Mouse (Mus musculus) heart, embryonic 12.5 days (tissue): ENCODE data around the gene Cacna2d2. TPM values are rescaled to one million over a fixed set of nuclear protein-coding genes. Genes with fewer than 3 reads are reported as not detected.
A peak's percentile ranks its signal among the peaks of the same experiment; 100 is the strongest.

Source experiments
- ATAC-seq: fragments of 200-750 bp; cut with Nextera tagmentation; 2 replicates; pipeline ENCODE4 v1.8.0; 2017; ENCODE audit warnings: moderate TSS enrichment, moderate library complexity; ENCODE audit not compliant: insufficient number of reproducible peaks, low FRiP score
- H3K27ac ChIP-seq: fragments of 300-500 bp; sonication (generic); 2 replicates; pipeline ENCODE4 v1.5.1; 2016; ENCODE audit warnings: mild to moderate bottlenecking, moderate library complexity; ENCODE audit not compliant: poor library complexity, severe bottlenecking
- H3K27me3 ChIP-seq: fragments of 300-500 bp; sonication (generic); replicated peaks from 2 replicates; pipeline ENCODE4 v1.6.1; 2016; ENCODE audit warnings: mild to moderate bottlenecking, moderate library complexity
- H3K36me3 ChIP-seq: fragments of 300-500 bp; sonication (generic); 2 replicates; pipeline ENCODE4 v1.6.1; 2016; ENCODE audit warnings: mild to moderate bottlenecking, moderate library complexity
- H3K4me1 ChIP-seq: fragments of 300-500 bp; sonication (generic); replicated peaks from 2 replicates; pipeline ENCODE4 v1.6.1; 2016; ENCODE audit warnings: mild to moderate bottlenecking
- H3K4me2 ChIP-seq: fragments of 300-500 bp; sonication (generic); 2 replicates; pipeline ENCODE4 v1.6.1; 2016; ENCODE audit warnings: mild to moderate bottlenecking, moderate library complexity
- H3K4me3 ChIP-seq: fragments of 300-500 bp; sonication (generic); 2 replicates; pipeline ENCODE4 v1.5.1; 2016; ENCODE audit warnings: mild to moderate bottlenecking
- H3K9ac ChIP-seq: fragments of 300-500 bp; sonication (generic); 2 replicates; pipeline ENCODE4 v1.6.1; 2016; ENCODE audit warnings: mild to moderate bottlenecking, moderate library complexity
- H3K9me3 ChIP-seq: fragments of 300-500 bp; sonication (generic); replicated peaks from 2 replicates; pipeline ENCODE4 v1.6.1; 2016; ENCODE audit warnings: mild to moderate bottlenecking, moderate library complexity
- WGBS: fragments of 180-500 bp; shearing (Covaris S2); methylation state at CpG from one replicate; pipeline ENCODE4 v1.1.7; 2016; 5-methylcytosine and 5-hydroxymethylcytosine counted together
- polyA plus RNA-seq: library from polyadenylated mRNA; unstranded; fragments of >200 nt; fragmentation: Nextera tagmentation; extraction: Ambion mirVana; gene quantifications from 2 replicates; pipeline ENCODE4 v1.2.1, GENCODE M21; 2016

Gene Cacna2d2
- polyA plus RNA-seq, 1 experiment from 2014 or later = 6.2 TPM

- WGBS = 19% methylated on average over 14 of the region's 14 CpGs
- Histone ChIP-seq H3K4me3 (no peak overlapping the region), H3K9ac (no peak overlapping the region), H3K4me1 (peaks cover 24% of the 10 kb centered on the region), H3K9me3 (no peaks in the 10 kb centered on the region), H3K36me3 (no peaks in the 10 kb centered on the region), H3K27ac (no peak overlapping the region), H3K27me3 (peaks cover 14% of the 10 kb centered on the region; the same call in 1 of the 2 replicates), H3K4me2 (no peak overlapping the region)
- ATAC-seq = no peak; the same call in 1 of the 2 replicates
These were observed 115.0 kb downstream of the Cacna2d2 start for GRCm38 (mm10) chr9:107514303-107514955.

- no peak for ATAC-seq
- H3K9me3 ChIP-seq = no peaks in the 10 kb centered on the region
- peaks cover 30% of the 10 kb centered on the region for H3K4me1 ChIP-seq
- H3K4me2 ChIP-seq = no peak overlapping the region
- no peak overlapping the region for H3K27ac ChIP-seq
- H3K36me3 ChIP-seq = peaks cover 4% of the 10 kb centered on the region; the same call in 1 of the 2 replicates
- 60% methylated on average over 6 of the region's 6 CpGs for WGBS
- no peak overlapping the region for H3K9ac ChIP-seq
- no peak overlapping the region for H3K4me3 ChIP-seq
- H3K27me3 ChIP-seq = peaks cover 14% of the 10 kb centered on the region
These were observed 120.9 kb downstream of the Cacna2d2 start for GRCm38 (mm10) chr9:107520331-107520730.

GRCm38 (mm10) chr9:107521190-107521589 lies 121.8 kb downstream of the Cacna2d2 start:
- no peak overlapping the region for H3K4me3 ChIP-seq
- no peak for ATAC-seq
- 59% methylated on average over 5 of the region's 5 CpGs for whole genome bisulfite sequencing
- H3K9me3 ChIP-seq = no peaks in the 10 kb centered on the region
- no peak overlapping the region for H3K9ac ChIP-seq
- H3K4me2 ChIP-seq = peak overlapping the region; percentile 59
- peak overlapping the region; percentile 48; the same call in 1 of the 2 replicates for H3K27ac ChIP-seq
- H3K27me3 ChIP-seq = peaks cover 22% of the 10 kb centered on the region
- peaks cover 30% of the 10 kb centered on the region for H3K4me1 ChIP-seq
- peaks cover 4% of the 10 kb centered on the region; the same call in 1 of the 2 replicates for H3K36me3 ChIP-seq

- peaks cover 4% of the 10 kb centered on the region; the same call in 1 of the 2 replicates for H3K36me3 ChIP-seq
- peak overlapping the region; percentile 14; the same call in 1 of the 2 replicates for H3K4me3 ChIP-seq
- peaks cover 35% of the 10 kb centered on the region for H3K4me1 ChIP-seq
- peak overlapping the region; percentile 50 for H3K27ac ChIP-seq
- peak overlapping the region; percentile 59 for H3K4me2 ChIP-seq
- 0 out of 2 replicates have a peak overlapping the region, but pooled peaks have one; percentile 1 for H3K9ac ChIP-seq
- 25% methylated on average over 25 of the region's 25 CpGs for WGBS
- peak; percentile 59 for ATAC-seq
- no peaks in the 10 kb centered on the region for H3K9me3 ChIP-seq
- peaks cover 29% of the 10 kb centered on the region for H3K27me3 ChIP-seq
These were observed 122.4 kb downstream of the Cacna2d2 start for GRCm38 (mm10) chr9:107521711-107522399.

GRCm38 (mm10) chr9:107522400-107522711 lies 122.9 kb downstream of the Cacna2d2 start:
- ATAC-seq = no peak
- Histone ChIP-seq H3K4me2 (peak overlapping the region; percentile 59), H3K9ac (0 out of 2 replicates have a peak overlapping the region, but pooled peaks have one; percentile 1), H3K27ac (peak overlapping the region; percentile 39; the same call in 1 of the 2 replicates), H3K36me3 (peaks cover 4% of the 10 kb centered on the region; the same call in 1 of the 2 replicates), H3K9me3 (no peaks in the 10 kb centered on the region), H3K4me1 (peaks cover 36% of the 10 kb centered on the region), H3K4me3 (no peak overlapping the region), H3K27me3 (peaks cover 33% of the 10 kb centered on the region)
- 39% methylated on average over 2 of the region's 2 CpGs for WGBS

GRCm38 (mm10) chr9:107526198-107527026 lies 127.0 kb downstream of the Cacna2d2 start:
- no peak overlapping the region for H3K27ac ChIP-seq
- peak; percentile 66 for ATAC-seq

GRCm38 (mm10) chr9:107533791-107534407 lies 134.5 kb downstream of the Cacna2d2 start, which contains the start of gene Tmem115:
Tmem115 (plus strand) TSS chr9:107533945.
- H3K9ac ChIP-seq = peak within 1 kb of the TSS; percentile 92
- peaks cover 24% of the 10 kb centered on the region for H3K36me3 ChIP-seq
- ATAC-seq = peak; percentile 98
- no peaks in the 10 kb centered on the region for H3K27me3 ChIP-seq
- no peaks in the 10 kb centered on the region for H3K9me3 ChIP-seq
- H3K4me2 ChIP-seq = peak within 1 kb of the TSS; percentile 91
- H3K27ac ChIP-seq = peak within 1 kb of the TSS; percentile 73
- under 1% methylated on average over 45 of the region's 48 CpGs for WGBS
- peaks cover 25% of the 10 kb centered on the region for H3K4me1 ChIP-seq
- H3K4me3 ChIP-seq = peak within 1 kb of the TSS; percentile 79

More at GRCm38 (mm10) chr9:107526198-107527026, 127.0 kb downstream of the Cacna2d2 start:
- peaks cover 4% of the 10 kb centered on the region; the same call in 1 of the 2 replicates for H3K36me3 ChIP-seq
- peaks cover 43% of the 10 kb centered on the region for H3K27me3 ChIP-seq
- peaks cover 35% of the 10 kb centered on the region for H3K4me1 ChIP-seq
- peak overlapping the region; percentile 43 for H3K4me3 ChIP-seq
- WGBS = 13% methylated on average over 44 of the region's 44 CpGs
- peak overlapping the region; percentile 52 for H3K9ac ChIP-seq
- peak overlapping the region; percentile 75 for H3K4me2 ChIP-seq
- H3K9me3 ChIP-seq = no peaks in the 10 kb centered on the region

GRCm38 (mm10) chr9:107534408-107535202 lies 135.2 kb downstream of the Cacna2d2 start:
- peak overlapping the region; percentile 79 for H3K4me3 ChIP-seq
- peak overlapping the region; percentile 92 for H3K9ac ChIP-seq
- H3K36me3 ChIP-seq = peaks cover 31% of the 10 kb centered on the region
- H3K4me1 ChIP-seq = peaks cover 25% of the 10 kb centered on the region
- ATAC-seq = peak; percentile 17
- 0% methylated on average over 40 of the region's 40 CpGs for WGBS
- H3K9me3 ChIP-seq = no peaks in the 10 kb centered on the region
- H3K27ac ChIP-seq = peak overlapping the region; percentile 73
- H3K4me2 ChIP-seq = peak overlapping the region; percentile 91
- no peaks in the 10 kb centered on the region for H3K27me3 ChIP-seq

- no peak for ATAC-seq
- Histone ChIP-seq H3K36me3 (peaks cover 37% of the 10 kb centered on the region), H3K4me1 (peaks cover 42% of the 10 kb centered on the region), H3K9me3 (no peaks in the 10 kb centered on the region), H3K4me3 (no peak overlapping the region), H3K27me3 (no peaks in the 10 kb centered on the region), H3K27ac (no peak overlapping the region), H3K9ac (no peak overlapping the region), H3K4me2 (no peak overlapping the region)
- 92% methylated on average over 7 of the region's 7 CpGs for WGBS
These were observed 138.8 kb downstream of the Cacna2d2 start for GRCm38 (mm10) chr9:107538231-107538630.

- no peak for ATAC-seq
- no peaks in the 10 kb centered on the region for H3K27me3 ChIP-seq
- no peak overlapping the region for H3K4me3 ChIP-seq
- 92% methylated on average over 3 of the region's 3 CpGs for WGBS
- H3K4me1 ChIP-seq = peaks cover 42% of the 10 kb centered on the region
- H3K27ac ChIP-seq = no peak overlapping the region
- H3K36me3 ChIP-seq = peaks cover 41% of the 10 kb centered on the region
- H3K9me3 ChIP-seq = no peaks in the 10 kb centered on the region
- H3K9ac ChIP-seq = no peak overlapping the region
- no peak overlapping the region for H3K4me2 ChIP-seq
These were observed 139.3 kb downstream of the Cacna2d2 start for GRCm38 (mm10) chr9:107538711-107539110.
